Mouse (Mus musculus) limb, embryonic 10.5 days (tissue): ENCODE measurements around the gene Gdpd5. TPM values are rescaled to one million over a fixed set of nuclear protein-coding genes. Genes with fewer than 3 reads are reported as not detected.
"Not testable (repeated sequence)": the region's sequence is repeated elsewhere in the genome, so short reads cannot be mapped to it uniquely, and the experiment has no call there.

Experiments used
- DNase-seq: peaks from one replicate; pipeline ENCODE4 v3.0.0-alpha.2; 2017; ENCODE audit warnings: low spot score
- H3K27ac ChIP-seq: fragments of 300-500 bp; sonication (generic); 2 replicates; pipeline ENCODE4 v1.5.1; 2016; ENCODE audit warnings: mild to moderate bottlenecking
- H3K27me3 ChIP-seq: fragments of 300-500 bp; sonication (generic); 2 replicates; pipeline ENCODE4 v1.6.1; 2016; ENCODE audit warnings: low read depth, mild to moderate bottlenecking; ENCODE audit not compliant: poor library complexity, severe bottlenecking
- H3K36me3 ChIP-seq: fragments of 300-500 bp; sonication (generic); 2 replicates; pipeline ENCODE4 v1.6.1; 2016; ENCODE audit warnings: mild to moderate bottlenecking, moderate library complexity
- H3K4me1 ChIP-seq: fragments of 300-500 bp; sonication (generic); 2 replicates; pipeline ENCODE4 v1.6.1; 2016
- H3K4me3 ChIP-seq: fragments of 300-500 bp; sonication (generic); 2 replicates; pipeline ENCODE4 v1.5.1; 2016; ENCODE audit warnings: mild to moderate bottlenecking, moderate library complexity
- H3K9me3 ChIP-seq: fragments of 300-500 bp; sonication (generic); replicated peaks from 2 replicates; pipeline ENCODE4 v1.6.1; 2016; ENCODE audit warnings: mild to moderate bottlenecking
- WGBS: fragments of 180-500 bp; shearing (Covaris S2); methylation state at CpG from one replicate; pipeline ENCODE4 v1.1.7; 2016; 5-methylcytosine and 5-hydroxymethylcytosine counted together
- polyA plus RNA-seq: library from polyadenylated mRNA; unstranded; fragments of >200 nt; fragmentation: Nextera tagmentation; extraction: Ambion mirVana; gene quantifications from 2 replicates; pipeline ENCODE4 v1.2.1, GENCODE M21; 2016

The Gdpd5 gene
- polyA plus RNA-seq, 1 experiment from 2014 or later: 12.3 TPM

DNA sequence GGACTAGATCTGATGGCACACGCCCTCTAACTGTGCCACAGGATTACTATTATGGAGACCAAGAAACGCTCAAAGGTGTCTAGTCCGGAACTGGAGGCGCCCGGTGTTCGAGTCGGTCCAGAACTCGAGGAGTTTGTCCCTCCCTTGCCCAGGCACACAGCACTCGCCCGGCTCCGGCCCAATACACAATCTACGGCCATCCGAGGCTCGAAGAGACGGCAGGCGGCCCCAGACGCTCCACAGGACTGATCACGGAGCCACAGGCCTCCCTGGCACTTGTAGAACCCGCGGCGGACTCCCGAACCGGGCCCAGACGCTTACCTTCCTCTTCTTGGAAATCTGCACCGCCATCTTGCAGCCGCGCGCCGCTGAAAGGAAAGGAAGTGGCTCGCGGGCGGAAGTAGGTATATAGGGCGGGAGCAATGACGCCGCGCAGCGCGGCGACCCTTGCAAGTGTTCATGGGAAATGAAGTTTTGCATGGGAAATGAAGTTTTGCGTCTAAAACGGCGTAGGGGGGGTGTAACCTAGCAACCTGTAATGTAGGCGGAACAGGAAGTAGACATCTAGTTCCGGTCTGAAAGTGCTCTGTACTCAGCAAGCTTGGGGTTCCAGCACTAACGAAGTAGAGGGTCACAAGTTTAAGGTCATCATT is 102.2 kb downstream of the Gdpd5 start, which contains the start of gene Rps3:
Gene Rps3, minus strand, starts transcription at position 468 of the 653 bp plus-strand sequence.
- WGBS: under 1% methylated on average over 45 of the region's 45 CpGs
- Histone ChIP-seq H3K9me3 (no peaks in the 10 kb centered on the region), H3K27ac (peak within 1 kb of the TSS; percentile 96), H3K4me1 (peaks cover 40% of the 10 kb centered on the region), H3K27me3 (peaks cover 10% of the 10 kb centered on the region), H3K36me3 (peaks cover 44% of the 10 kb centered on the region), H3K4me3 (peak within 1 kb of the TSS; percentile 83)
- DNase-seq: peak; percentile 95

DNA sequence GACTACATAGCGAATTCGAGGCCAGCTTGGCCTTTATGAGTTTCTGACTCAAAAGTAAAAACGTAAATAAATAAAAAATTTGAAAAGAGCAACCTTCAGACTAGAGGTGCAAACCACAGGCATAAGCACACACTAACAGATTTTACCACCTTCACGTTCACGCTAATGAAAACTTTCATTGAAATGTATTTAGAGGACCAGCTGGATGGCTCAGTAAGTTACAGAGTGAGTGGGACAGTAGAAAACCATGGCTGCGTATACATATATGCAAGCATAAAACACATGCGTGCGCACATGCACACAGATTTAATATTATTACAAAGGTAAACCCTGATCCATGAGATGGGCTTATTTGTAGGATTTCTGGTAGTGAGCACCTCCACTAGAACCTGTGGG is 102.7 kb downstream of the Gdpd5 start:
- Histone ChIP-seq H3K4me3 (peak overlapping the region; percentile 83), H3K36me3 (peaks cover 39% of the 10 kb centered on the region), H3K4me1 (peaks cover 40% of the 10 kb centered on the region), H3K27ac (peak overlapping the region; percentile 96), H3K27me3 (peaks cover 10% of the 10 kb centered on the region), H3K9me3 (no peaks in the 10 kb centered on the region)
- WGBS: 43% methylated on average over 8 of the region's 8 CpGs
- DNase-seq: no peak

DNA sequence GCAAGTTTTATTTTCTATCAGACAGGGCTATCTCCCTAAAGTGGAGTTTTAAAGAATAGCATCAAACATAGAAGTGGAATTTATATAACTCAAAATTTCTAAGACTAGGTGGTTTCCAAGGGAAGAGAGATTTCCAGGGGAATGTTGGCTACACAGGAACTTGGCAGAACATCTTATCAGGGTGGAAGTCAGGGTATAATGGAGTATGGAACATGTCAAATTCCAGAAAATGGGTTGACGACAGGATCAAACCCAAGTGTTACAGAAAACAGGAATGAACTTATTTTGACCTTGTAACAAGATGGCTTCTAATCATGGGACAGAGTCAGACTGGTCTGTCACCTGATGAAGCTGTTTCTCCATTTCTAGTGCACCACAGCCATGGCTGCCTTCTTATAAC is 103.5 kb downstream of the Gdpd5 start:
- H3K4me1 ChIP-seq: peaks cover 34% of the 10 kb centered on the region
- 91% methylated on average over 1 of the region's 1 CpGs for WGBS
- H3K36me3 ChIP-seq: peaks cover 31% of the 10 kb centered on the region
- no peak overlapping the region for H3K27ac ChIP-seq
- DNase-seq: no peak
- peaks cover 10% of the 10 kb centered on the region for H3K27me3 ChIP-seq
- H3K9me3 ChIP-seq: no peaks in the 10 kb centered on the region
- H3K4me3 ChIP-seq: no peak overlapping the region

DNA sequence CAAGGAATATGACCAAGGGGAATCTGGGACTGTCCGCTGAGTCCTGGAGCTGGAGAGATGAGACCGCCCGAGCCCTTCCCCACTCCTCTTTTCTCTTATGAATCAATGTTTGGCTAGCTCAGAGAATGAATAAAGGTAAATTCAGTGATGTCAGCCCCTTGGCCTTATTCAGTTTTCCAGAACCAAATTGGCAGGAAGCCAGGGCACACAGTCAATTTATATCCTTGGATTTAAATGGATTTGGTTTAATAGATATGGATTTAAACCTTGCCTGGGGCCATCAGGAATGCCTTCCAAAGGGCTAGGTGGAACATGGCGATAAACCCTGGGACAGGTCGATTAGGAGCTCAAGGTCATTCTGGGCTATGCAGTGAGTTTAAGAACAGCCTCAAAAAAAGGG is 108.5 kb downstream of the Gdpd5 start:
- Histone ChIP-seq H3K9me3 (no peaks in the 10 kb centered on the region), H3K36me3 (no peaks in the 10 kb centered on the region), H3K27me3 (peaks cover 10% of the 10 kb centered on the region), H3K27ac (no peak overlapping the region), H3K4me1 (no peaks in the 10 kb centered on the region), H3K4me3 (no peak overlapping the region)
- no peak for DNase-seq
- 86% methylated on average over 5 of the region's 5 CpGs for WGBS

DNA sequence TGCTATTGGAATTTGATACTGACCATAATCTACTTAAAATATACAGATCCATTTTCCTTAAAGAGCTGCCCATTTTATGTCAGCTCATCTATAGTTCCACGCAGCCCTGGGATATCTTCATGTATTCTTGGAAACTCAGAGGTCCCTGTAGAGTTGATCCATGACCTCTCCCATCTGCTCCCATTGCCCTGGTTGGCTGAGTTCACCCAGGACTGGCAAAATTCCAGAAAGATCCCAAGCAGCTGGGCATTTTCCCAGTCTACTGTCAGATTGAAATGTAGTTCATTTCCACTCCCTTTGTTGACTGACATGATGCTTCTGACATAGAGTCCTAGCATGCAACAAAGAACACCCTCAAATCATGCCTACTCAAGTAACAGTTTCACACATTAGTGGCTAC is 117.9 kb downstream of the Gdpd5 start:
- Histone ChIP-seq H3K27me3 (no peaks in the 10 kb centered on the region), H3K27ac (no peak overlapping the region), H3K36me3 (no peaks in the 10 kb centered on the region), H3K4me3 (no peak overlapping the region), H3K9me3 (no peaks in the 10 kb centered on the region), H3K4me1 (no peaks in the 10 kb centered on the region; the same call in 1 of the 2 replicates)
- DNase-seq: no peak
- 79% methylated on average over 1 of the region's 1 CpGs for WGBS

DNA sequence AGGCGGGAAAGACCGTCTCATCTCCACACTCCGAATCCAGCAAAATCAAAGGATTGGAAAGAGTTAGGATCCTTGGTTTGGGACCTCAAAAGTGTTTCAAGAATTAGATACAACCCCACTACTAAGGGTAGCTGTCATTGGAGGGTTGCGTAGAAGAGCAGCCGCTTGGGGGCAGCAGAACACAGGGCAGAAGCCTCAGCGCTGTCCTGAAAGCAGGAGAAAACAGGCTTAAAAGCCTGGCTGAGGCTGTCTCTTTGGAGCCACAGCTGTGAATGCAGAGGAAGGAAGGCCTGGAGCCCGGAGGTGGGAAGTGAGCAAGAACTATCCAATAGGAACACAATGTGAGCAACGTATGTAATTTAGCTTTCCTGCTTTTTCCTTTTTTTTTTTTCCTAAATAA is 119.0 kb downstream of the Gdpd5 start:
- H3K27ac ChIP-seq: no peak overlapping the region
- DNase-seq: peak; percentile 84
- no peaks in the 10 kb centered on the region for H3K9me3 ChIP-seq
- H3K4me3 ChIP-seq: no peak overlapping the region
- H3K27me3 ChIP-seq: no peaks in the 10 kb centered on the region
- H3K36me3 ChIP-seq: no peaks in the 10 kb centered on the region
- WGBS: 5% methylated on average over 8 of the region's 8 CpGs
- H3K4me1 ChIP-seq: no peaks in the 10 kb centered on the region; the same call in 1 of the 2 replicates

DNA sequence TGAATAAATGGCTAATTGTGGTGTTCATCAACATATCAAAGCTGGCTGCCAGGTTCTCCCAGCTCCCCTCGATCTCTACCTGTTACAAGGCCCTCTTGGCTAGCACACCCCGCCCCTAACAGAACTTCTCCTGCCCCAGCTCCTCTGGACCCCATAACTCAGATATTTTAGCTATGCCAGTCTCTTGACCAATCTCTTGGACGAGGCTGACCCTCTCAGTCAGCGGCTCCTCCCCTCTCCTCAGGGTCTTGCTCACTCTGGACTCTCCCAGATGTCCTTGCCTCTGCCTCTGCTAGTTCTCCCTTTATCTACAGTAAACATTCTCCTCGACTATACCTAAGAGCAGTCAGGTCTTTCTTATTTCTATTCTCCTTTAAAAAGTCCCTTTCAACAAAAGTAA is 119.4 kb downstream of the Gdpd5 start:
- no peak overlapping the region for H3K4me3 ChIP-seq
- no peaks in the 10 kb centered on the region for H3K27me3 ChIP-seq
- no peak for DNase-seq
- H3K9me3 ChIP-seq: no peaks in the 10 kb centered on the region
- WGBS: 28% methylated on average over 5 of the region's 5 CpGs
- H3K4me1 ChIP-seq: no peaks in the 10 kb centered on the region; the same call in 1 of the 2 replicates
- no peak overlapping the region for H3K27ac ChIP-seq
- no peaks in the 10 kb centered on the region for H3K36me3 ChIP-seq

DNA sequence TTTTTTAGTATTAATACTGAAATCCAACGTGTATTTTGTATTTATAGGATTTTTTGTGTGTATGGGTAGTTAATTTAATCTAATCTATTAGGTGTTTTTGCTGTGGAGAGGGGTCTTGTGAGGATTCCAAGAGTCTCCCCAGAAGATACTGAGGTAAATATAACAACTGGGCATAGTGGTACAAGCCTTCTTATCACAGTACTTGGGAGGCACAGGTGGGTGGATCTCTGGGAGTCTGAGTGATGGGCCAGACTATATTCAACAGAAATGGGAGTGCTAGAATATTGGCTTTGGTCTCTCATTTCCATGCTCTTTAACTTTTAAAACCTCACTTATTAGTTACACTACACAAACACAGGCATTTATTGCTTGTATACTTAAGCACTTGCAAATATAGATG is 119.9 kb downstream of the Gdpd5 start:
- Histone ChIP-seq H3K36me3 (no peaks in the 10 kb centered on the region), H3K4me3 (no peak overlapping the region), H3K27me3 (no peaks in the 10 kb centered on the region), H3K9me3 (no peaks in the 10 kb centered on the region), H3K4me1 (no peaks in the 10 kb centered on the region; the same call in 1 of the 2 replicates), H3K27ac (no peak overlapping the region)
- 49% methylated on average over 1 of the region's 1 CpGs for WGBS
- no peak for DNase-seq

DNA sequence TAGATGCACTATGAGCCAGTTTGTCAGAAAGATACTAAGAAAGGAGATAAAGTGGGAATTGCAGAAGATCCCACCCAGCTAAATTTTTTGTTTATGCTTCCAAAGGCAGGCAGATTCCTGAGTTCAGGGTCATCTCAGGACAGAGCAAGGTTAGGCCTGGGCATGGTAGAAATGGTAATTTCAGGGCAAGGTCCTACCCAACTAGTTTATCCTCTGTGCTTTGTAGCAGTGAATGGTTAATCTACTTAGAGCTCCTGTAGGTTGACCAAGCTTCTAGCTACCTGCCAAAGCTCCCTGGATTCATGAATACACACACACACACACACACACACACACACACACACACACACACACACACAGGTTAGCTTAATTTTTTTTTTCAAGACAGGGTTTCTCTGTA is 123.3 kb downstream of the Gdpd5 start:
- DNase-seq: no peak
- Histone ChIP-seq H3K4me1 (no peaks in the 10 kb centered on the region; the same call in 1 of the 2 replicates), H3K27ac (no peak overlapping the region), H3K36me3 (no peaks in the 10 kb centered on the region), H3K27me3 (no peaks in the 10 kb centered on the region), H3K9me3 (no peaks in the 10 kb centered on the region), H3K4me3 (no peak overlapping the region)

DNA sequence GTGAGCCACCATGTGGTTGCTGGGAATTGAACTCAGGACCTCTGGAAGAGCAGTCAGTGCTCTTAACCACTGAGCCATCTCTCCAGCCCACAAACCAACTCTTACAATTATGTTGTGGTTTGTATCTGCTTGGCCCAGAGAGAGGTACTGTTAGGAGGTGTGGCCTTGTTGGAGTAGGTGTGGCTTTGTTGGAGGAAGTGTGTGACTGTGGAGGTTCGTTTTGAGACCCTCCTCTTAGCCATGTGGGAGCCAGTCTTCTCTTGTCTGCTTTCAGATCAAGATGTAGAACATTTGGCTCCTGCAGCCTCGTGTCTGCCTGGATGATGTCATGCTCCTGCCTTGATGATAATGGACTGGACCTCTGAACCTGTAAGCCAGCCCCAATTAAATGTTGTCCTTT is 127.0 kb downstream of the Gdpd5 start:
- not testable (repeated sequence) for H3K4me3 ChIP-seq, H3K27ac ChIP-seq, H3K9me3 ChIP-seq, H3K4me1 ChIP-seq, H3K27me3 ChIP-seq, H3K36me3 ChIP-seq, DNase-seq
- 28% methylated on average over 2 of the region's 2 CpGs for WGBS

DNA sequence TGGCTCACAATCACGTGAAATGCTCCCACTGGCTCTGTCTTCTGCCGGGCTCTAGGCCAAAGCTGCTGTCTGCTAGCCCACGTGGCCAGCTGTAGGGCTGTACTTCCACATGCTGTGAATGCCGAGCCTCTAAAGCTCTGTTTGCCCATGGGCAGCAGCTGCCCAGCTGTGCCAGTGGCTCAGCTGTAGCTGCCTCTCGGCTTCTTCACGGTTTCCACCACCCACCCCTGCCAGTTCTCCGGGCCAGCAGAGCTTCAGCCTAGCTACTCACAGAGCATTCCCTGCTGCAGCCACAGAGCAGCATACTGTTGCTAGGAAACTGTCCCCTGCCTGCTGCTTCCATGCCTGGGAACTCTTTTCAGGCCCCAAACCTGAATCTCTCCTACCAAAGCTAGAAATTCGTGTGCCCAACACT is 128.9 kb downstream of the Gdpd5 start:
- no peaks in the 10 kb centered on the region for H3K36me3 ChIP-seq
- DNase-seq: no peak
- H3K27me3 ChIP-seq: no peaks in the 10 kb centered on the region
- WGBS: 16% methylated on average over 8 of the region's 8 CpGs
- peaks cover 4% of the 10 kb centered on the region for H3K4me1 ChIP-seq
- H3K9me3 ChIP-seq: no peaks in the 10 kb centered on the region
- H3K4me3 ChIP-seq: no peak overlapping the region
- H3K27ac ChIP-seq: 0 out of 2 replicates have a peak overlapping the region, but pooled peaks have one; percentile 14
